Comparison of ENCODE assay signal across 9 mouse cellular contexts in the genomic region with DNA sequence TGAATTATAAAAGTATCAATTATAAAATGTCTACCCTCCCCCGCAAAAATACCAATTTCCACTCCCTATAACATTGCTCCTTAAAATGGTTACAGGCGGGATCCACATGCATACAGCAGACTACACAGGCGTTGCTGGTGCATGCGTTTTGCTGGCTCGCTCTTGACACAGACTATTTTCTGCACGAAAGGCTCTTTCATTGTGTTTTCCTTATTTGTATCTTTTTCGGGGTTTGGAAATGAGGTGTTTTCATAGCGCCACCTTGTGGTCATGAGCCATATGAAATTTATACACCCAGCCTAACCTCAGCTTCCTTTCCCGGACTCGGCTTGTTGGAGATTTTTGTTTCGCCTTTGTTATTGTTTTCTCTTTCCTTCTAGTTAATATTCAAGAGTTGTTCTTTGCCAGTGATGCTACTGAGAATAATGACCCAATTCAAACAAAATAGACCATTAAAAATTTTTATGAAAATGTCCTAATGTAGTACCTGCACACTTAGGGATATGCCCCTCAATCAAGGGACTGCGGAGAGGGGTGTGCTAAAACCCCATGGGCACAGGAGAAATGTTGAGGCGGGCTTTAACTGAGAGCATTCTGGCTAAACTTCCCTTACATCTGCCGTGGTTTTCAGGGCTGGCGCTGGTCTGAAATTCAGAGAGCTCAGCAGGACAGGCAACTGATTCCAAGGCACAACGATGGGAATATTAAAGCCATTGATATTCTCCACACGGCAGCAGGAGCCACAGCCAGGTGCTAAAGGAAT. TPM values are rescaled to one million over a fixed set of nuclear protein-coding genes. Genes with fewer than 3 reads are reported as not detected.
DNase-seq lines count a peak whose midpoint lies in the region; ATAC-seq and TF ChIP-seq lines count a peak whose summit lies in the region.
"Had no signal": no experiment of that assay in that cellular context is flagged by ENCODE, and none has a peak within 500 bp of the region (broad histone marks: within the 10 kb centered on the region; RNA-seq: fewer than 3 reads in every experiment).

No protein-coding gene starts in this region.

- peak; percentile 90 for ATAC-seq in forebrain, embryonic 13.5 days
- 0 out of 2 replicates have a peak, but pooled peaks have one; percentile 29 for ATAC-seq in liver, embryonic 11.5 days (replicated peaks; ENCODE audit: low FRiP score)
- peak; percentile 63; the same call in 1 of the 2 replicates for ATAC-seq in stomach, postnatal 0 days (ENCODE audit: low FRiP score, low TSS enrichment)

- no peaks in the 10 kb centered on the region; the same call in 1 of the 2 replicates for H3K27me3 ChIP-seq in E14TG2a.4 (ENCODE audit: insufficient read depth, low read length)
- no peaks in the 10 kb centered on the region for H3K27me3 ChIP-seq in forebrain, embryonic 13.5 days
- no peaks in the 10 kb centered on the region for H3K27me3 ChIP-seq in liver, embryonic 11.5 days (replicated peaks; ENCODE audit: control insufficient read depth, insufficient read depth, low read length)
- no peaks in the 10 kb centered on the region for H3K27me3 ChIP-seq in stomach, postnatal 0 days (ENCODE audit: control insufficient read depth, insufficient read depth, low read length)

- WGBS in forebrain, embryonic 13.5 days, result 23% methylated on average over 17 of the region's 17 CpGs
- 28% methylated on average over 17 of the region's 17 CpGs for WGBS in liver, embryonic 11.5 days
- WGBS in stomach, postnatal 0 days, result 25% methylated on average over 17 of the region's 17 CpGs

- H3K4me2 ChIP-seq in forebrain, embryonic 13.5 days, result peak overlapping the region; percentile 45
- H3K4me2 ChIP-seq in liver, embryonic 11.5 days, result peak overlapping the region; percentile 54
- no peak overlapping the region; the same call in 1 of the 2 replicates for H3K4me2 ChIP-seq in stomach, postnatal 0 days (replicated peaks; ENCODE audit: low read depth)

- intact Hi-C loops in heart, postnatal 10 days (cut with DNase I), result loop anchor here (2.0 to 10.0 kb wide), 5 partner anchors 120 to 916 kb away; no protein-coding TSS in a partner anchor

- peak; percentile 78 for DNase-seq in c-Kit-positive CD71-negative TER-119-negative erythroid progenitor cells, embryonic 14.5 days (ENCODE audit: low read depth)
- DNase-seq in heart, postnatal 10 days, result peak; percentile 86 to 89
- DNase-seq in kidney, postnatal 25 days, result peak; percentile 65 to 85
- peak; percentile 53 for DNase-seq in liver, embryonic 11.5 days (ENCODE audit: low spot score)
- DNase-seq in naive thymus-derived CD4-positive, alpha-beta T cell, adult 2 months (ENCODE audit: low read depth), result peak; percentile 79
- peak; percentile 58 for DNase-seq in stomach, postnatal 0 days (ENCODE audit: low spot score)

- TF ChIP-seq CTCF in E14TG2a.4 (conservative IDR thresholded peaks at IDR 0.05; ENCODE audit: low read length), result peak; percentile 56
- peak; percentile 90 for TF ChIP-seq CTCF in stomach, postnatal 0 days (IDR thresholded peaks at IDR 0.05; ENCODE audit: low read depth)

- no peaks in the 10 kb centered on the region for H3K36me3 ChIP-seq in E14TG2a.4 (ENCODE audit: insufficient read depth, low read length)
- no peaks in the 10 kb centered on the region for H3K36me3 ChIP-seq in forebrain, embryonic 13.5 days (ENCODE audit: poor library complexity, severe bottlenecking)
- no peaks in the 10 kb centered on the region for H3K36me3 ChIP-seq in liver, embryonic 11.5 days (ENCODE audit: control insufficient read depth, insufficient read depth, low read length)
- H3K36me3 ChIP-seq in stomach, postnatal 0 days (ENCODE audit: control insufficient read depth, insufficient read depth, low read length), result no peaks in the 10 kb centered on the region

- no peak overlapping the region for H3K27ac ChIP-seq in forebrain, embryonic 13.5 days
- H3K27ac ChIP-seq in liver, embryonic 11.5 days (ENCODE audit: low read depth, low read length), result no peak overlapping the region
- no peak overlapping the region for H3K27ac ChIP-seq in stomach, postnatal 0 days (replicated peaks)

- H3K4me3 ChIP-seq in E14TG2a.4 (replicated peaks; ENCODE audit: low read length), result no peak overlapping the region
- no peak overlapping the region for H3K4me3 ChIP-seq in forebrain, embryonic 13.5 days
- H3K4me3 ChIP-seq in liver, embryonic 11.5 days (ENCODE audit: low read depth, low read length), result no peak overlapping the region
- H3K4me3 ChIP-seq in stomach, postnatal 0 days (ENCODE audit: low read depth, low read length), result no peak overlapping the region
- H3K4me3 ChIP-seq: erythroblast, embryonic 14.5 days had no signal

- peaks cover 4% of the 10 kb centered on the region; the same call in 1 of the 2 replicates for H3K9me3 ChIP-seq in E14TG2a.4 (ENCODE audit: low read length)
- H3K9me3 ChIP-seq in forebrain, embryonic 13.5 days (replicated peaks), result no peaks in the 10 kb centered on the region
- no peaks in the 10 kb centered on the region for H3K9me3 ChIP-seq in liver, embryonic 11.5 days (ENCODE audit: control insufficient read depth, low read length)
- no peaks in the 10 kb centered on the region for H3K9me3 ChIP-seq in stomach, postnatal 0 days (ENCODE audit: control insufficient read depth, low read length)

- H3K4me1 ChIP-seq in E14TG2a.4 (replicated peaks; ENCODE audit: low read depth, low read length), result peaks cover 17% of the 10 kb centered on the region
- H3K4me1 ChIP-seq in forebrain, embryonic 13.5 days, result no peaks in the 10 kb centered on the region
- H3K4me1 ChIP-seq in liver, embryonic 11.5 days (replicated peaks; ENCODE audit: control insufficient read depth, insufficient read depth, low read length), result no peaks in the 10 kb centered on the region
- no peaks in the 10 kb centered on the region for H3K4me1 ChIP-seq in stomach, postnatal 0 days (replicated peaks; ENCODE audit: control insufficient read depth, insufficient read depth)

- TF ChIP-seq EP300 in stomach, postnatal 0 days (optimal IDR thresholded peaks at IDR 0.05), result peak; percentile 66

- no peak overlapping the region for H3K9ac ChIP-seq in forebrain, embryonic 13.5 days
- H3K9ac ChIP-seq in liver, embryonic 11.5 days (ENCODE audit: low read depth, low read length), result 0 out of 2 replicates have a peak overlapping the region, but pooled peaks have one; percentile 25
- no peak overlapping the region for H3K9ac ChIP-seq in stomach, postnatal 0 days (ENCODE audit: low read length)

RNA-seq across cellular contexts. Expression of gene Cd180, which starts 48.4 kb away (rescaled TPM):
- 0.38 and 0.40 TPM in 2 replicates for polyA plus RNA-seq in forebrain, embryonic 13.5 days (2015; fragmentation: Nextera tagmentation; extraction: Ambion mirVana)
- total RNA-seq in heart, postnatal 10 days (2021), result under 1 TPM; 0.87 to 0.98 TPM
- 0.68 and 1.7 TPM in 2 replicates for polyA plus RNA-seq in liver, embryonic 11.5 days (2014; fragmentation: Nextera tagmentation; extraction: Ambion mirVana)
- 0.35 and 0.42 TPM in 2 replicates for polyA plus RNA-seq in stomach, postnatal 0 days (2015; fragmentation: Nextera tagmentation; extraction: Ambion mirVana)
- polyA plus RNA-seq: erythroblast, embryonic 14.5 days had no signal

Comparison
In these comparisons a context has a peak if more than half of its experiments do, and no peak if none do; other contexts are left out.
1. ATAC-seq: peak in every context shown above with its lines; median percentile 90 in forebrain, embryonic 13.5 days; 63 in stomach, postnatal 0 days; 29 in liver, embryonic 11.5 days.